18 mouse cellular contexts compared by ENCODE assay signal in the genomic region with DNA sequence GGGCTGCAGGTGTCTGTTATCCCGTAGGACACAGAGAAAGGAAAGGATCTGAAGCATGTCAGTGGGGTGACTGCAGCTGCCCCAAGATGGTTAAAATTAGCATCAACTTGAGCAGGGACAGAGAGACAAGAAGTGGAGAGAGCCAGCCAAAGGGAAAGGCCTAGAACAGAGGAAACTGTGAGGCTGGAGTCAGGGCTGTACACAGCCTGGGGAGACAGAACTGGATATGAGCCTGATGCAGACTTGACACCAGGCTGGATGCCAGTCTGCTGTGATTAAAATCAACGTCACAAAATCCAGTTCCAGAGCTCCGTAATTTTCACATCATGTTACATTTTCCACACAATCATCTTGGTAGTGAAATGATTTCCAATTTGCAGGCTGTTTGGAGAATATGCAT. TPM values are rescaled to one million over a fixed set of nuclear protein-coding genes. Genes with fewer than 3 reads are reported as not detected.
"Had no signal": no experiment of that assay in that cellular context is flagged by ENCODE, and none has a peak within 500 bp of the region (broad histone marks: within the 10 kb centered on the region; RNA-seq: fewer than 3 reads in every experiment).

No protein-coding gene starts in this region.

- H3K4me2 ChIP-seq: kidney, embryonic 15.5 days; liver, embryonic 11.5 days; liver, embryonic 15.5 days; neural tube, embryonic 15.5 days had no signal

- H3K27me3 ChIP-seq: kidney, embryonic 15.5 days; liver, embryonic 15.5 days; neural tube, embryonic 15.5 days had no signal

- H3K9me3 ChIP-seq: limb, embryonic 10.5 days; liver, embryonic 15.5 days; midbrain, embryonic 10.5 days; neural tube, embryonic 15.5 days had no signal

- H3K4me3 ChIP-seq: kidney, embryonic 15.5 days; left cerebral cortex, adult 2 months; limb, embryonic 10.5 days; liver, embryonic 15.5 days; midbrain, embryonic 10.5 days; myocyte; neural tube, embryonic 15.5 days had no signal

- H3K4me1 ChIP-seq: kidney, embryonic 15.5 days; limb, embryonic 10.5 days; liver, embryonic 15.5 days; midbrain, embryonic 10.5 days; neural tube, embryonic 15.5 days had no signal

- H3K27ac ChIP-seq: kidney, embryonic 15.5 days; left cerebral cortex, adult 2 months; limb, embryonic 10.5 days; liver, embryonic 15.5 days; midbrain, embryonic 10.5 days; neural tube, embryonic 15.5 days had no signal

- DNase-seq: kidney, postnatal 25 days; lung, adult 2 months; lung, postnatal 4 days; midbrain, embryonic 14.5 days; right cerebral cortex, postnatal 4 days; spleen, adult 18-20 months; thymus, adult 18-20 months; thymus, postnatal 14 days had no signal

- H3K9ac ChIP-seq: kidney, embryonic 15.5 days; liver, embryonic 15.5 days; neural tube, embryonic 15.5 days had no signal

- ATAC-seq: lung, postnatal 0 days had no signal

- H3K36me3 ChIP-seq: kidney, embryonic 15.5 days; limb, embryonic 10.5 days; liver, embryonic 15.5 days; midbrain, embryonic 10.5 days; neural tube, embryonic 15.5 days had no signal

RNA-seq across cellular contexts. Expression of a gene that starts 31.9 kb away (rescaled TPM):
- total RNA-seq: megakaryocyte, adult 5-6 weeks had no signal
- polyA plus RNA-seq: myocyte had no signal
